Mouse (Mus musculus): ENCODE measurements at regions not wholly inside any gene's neighbourhood (a gene's known extent, or its start where the extent isn't known, plus 50 kb on each side); places are given as distances from the start of the nearest gene placed in this dataset.

GRCm38 (mm10) chr9:41563376-41563775 lies 401.9 kb upstream of the Ubash3b start:
- DNase-seq = no peak

- no peak for DNase-seq
These were observed 397.0 kb upstream of the Ubash3b start for GRCm38 (mm10) chr9:41558456-41558855.

- no peak for DNase-seq
These were observed 395.4 kb upstream of the Ubash3b start for GRCm38 (mm10) chr9:41556888-41557287.

- no peak for DNase-seq
These were observed 384.3 kb upstream of the Ubash3b start for GRCm38 (mm10) chr9:41545776-41546175.

- no peak for DNase-seq
These were observed 381.0 kb upstream of the Ubash3b start for GRCm38 (mm10) chr9:41542511-41542910.

- DNase-seq = no peak
These were observed 379.8 kb upstream of the Ubash3b start for GRCm38 (mm10) chr9:41541327-41541726.

- no peak for DNase-seq
These were observed 371.3 kb upstream of the Ubash3b start for GRCm38 (mm10) chr9:41532786-41533185.

- no peak for DNase-seq
These were observed 370.8 kb upstream of the Ubash3b start for GRCm38 (mm10) chr9:41532290-41532689.

- DNase-seq = no peak
These were observed 370.1 kb upstream of the Ubash3b start for GRCm38 (mm10) chr9:41531596-41531995.

- DNase-seq = no peak
These were observed 364.6 kb upstream of the Ubash3b start for GRCm38 (mm10) chr9:41526126-41526525.

GRCm38 (mm10) chr9:41525534-41525933 lies 364.0 kb upstream of the Ubash3b start:
- no peak for DNase-seq

- no peak for DNase-seq
These were observed 363.1 kb upstream of the Ubash3b start for GRCm38 (mm10) chr9:41524591-41524990.

GRCm38 (mm10) chr9:41523969-41524368 lies 362.5 kb upstream of the Ubash3b start:
- DNase-seq = no peak

GRCm38 (mm10) chr9:41522302-41522701 lies 360.8 kb upstream of the Ubash3b start:
- DNase-seq = no peak

- no peak for DNase-seq
These were observed 356.3 kb upstream of the Ubash3b start for GRCm38 (mm10) chr9:41517787-41518186.

- no peak for DNase-seq
These were observed 355.7 kb upstream of the Ubash3b start for GRCm38 (mm10) chr9:41517053-41517696.

- peak; percentile 16 for DNase-seq
These were observed 353.7 kb upstream of the Ubash3b start for GRCm38 (mm10) chr9:41515192-41515591.

GRCm38 (mm10) chr9:41513701-41514100 lies 352.2 kb upstream of the Ubash3b start:
- DNase-seq = no peak

GRCm38 (mm10) chr9:41509597-41509996 lies 348.1 kb upstream of the Ubash3b start:
- no peak for DNase-seq

- DNase-seq = no peak
These were observed 347.2 kb upstream of the Ubash3b start for GRCm38 (mm10) chr9:41508746-41509145.

GRCm38 (mm10) chr9:41498326-41498725 lies 336.8 kb upstream of the Ubash3b start:
- no peak for DNase-seq

- no peak for DNase-seq
These were observed 328.6 kb upstream of the Ubash3b start for GRCm38 (mm10) chr9:41490112-41490511.

GRCm38 (mm10) chr9:41488046-41488445 lies 326.5 kb upstream of the Ubash3b start:
- no peak for DNase-seq

- no peak for DNase-seq
These were observed 321.7 kb upstream of the Ubash3b start for GRCm38 (mm10) chr9:41483218-41483617.

Measured in heart, postnatal 4 days (tissue).